Mouse (Mus musculus) lung, adult 18-20 months (tissue): ENCODE results near the gene Myom1.
"Not testable (repeated sequence)": the region's sequence is repeated elsewhere in the genome, so short reads cannot be mapped to it uniquely, and the experiment has no call there.

Experiments used
- DNase-seq, 2 experiments: peaks; one replicate each; pipeline ENCODE4 v3.0.0; 2022; ENCODE audit warnings: mixed read lengths in 2 of 2

The Myom1 gene

GRCm38 (mm10) chr17:71002081-71002743, at the start of gene Myom1:
Gene Myom1 (plus strand): TSS chr17:71002633.
- DNase-seq: peak; percentile 99

GRCm38 (mm10) chr17:70963546-70963945, 38.9 kb upstream of the Myom1 start:
- DNase-seq: peak; percentile 89

GRCm38 (mm10) chr17:70965281-70965680, 37.2 kb upstream of the Myom1 start:
- no peak for DNase-seq

- no peak for DNase-seq
Observed at GRCm38 (mm10) chr17:70966126-70966525, 36.3 kb upstream of the Myom1 start.

GRCm38 (mm10) chr17:70967191-70967590, 35.2 kb upstream of the Myom1 start:
- DNase-seq: no peak

- no peak for DNase-seq
Observed at GRCm38 (mm10) chr17:70967646-70968045, 34.8 kb upstream of the Myom1 start.

- DNase-seq: no peak
Observed at GRCm38 (mm10) chr17:70968606-70969191, 33.7 kb upstream of the Myom1 start.

- DNase-seq: no peak
Observed at GRCm38 (mm10) chr17:70971206-70971605, 31.2 kb upstream of the Myom1 start.

GRCm38 (mm10) chr17:70973398-70973797, 29.0 kb upstream of the Myom1 start:
- DNase-seq: no peak

- not testable (repeated sequence) for DNase-seq
Observed at GRCm38 (mm10) chr17:70974065-70974464, 28.4 kb upstream of the Myom1 start.

- DNase-seq: no peak
Observed at GRCm38 (mm10) chr17:70977799-70978198, 24.6 kb upstream of the Myom1 start.

GRCm38 (mm10) chr17:70979345-70980223, 22.8 kb upstream of the Myom1 start:
- DNase-seq: peak; percentile 76 to 80

- DNase-seq: peak in 1 of 2 experiments; percentile 47
Observed at GRCm38 (mm10) chr17:70985501-70986354, 16.7 kb upstream of the Myom1 start.

- no peak for DNase-seq
Observed at GRCm38 (mm10) chr17:70986355-70986740, 16.1 kb upstream of the Myom1 start.

- DNase-seq: no peak
Observed at GRCm38 (mm10) chr17:70986831-70987660, 15.4 kb upstream of the Myom1 start.

GRCm38 (mm10) chr17:70988337-70988767, 14.1 kb upstream of the Myom1 start:
- no peak for DNase-seq

GRCm38 (mm10) chr17:70989430-70989829, 13.0 kb upstream of the Myom1 start:
- DNase-seq: no peak

GRCm38 (mm10) chr17:70989991-70990390, 12.4 kb upstream of the Myom1 start:
- DNase-seq: peak; percentile 56 to 59

GRCm38 (mm10) chr17:70990403-70991303, 11.8 kb upstream of the Myom1 start:
- DNase-seq: peak; percentile 87 to 90
